In the genomic region with DNA sequence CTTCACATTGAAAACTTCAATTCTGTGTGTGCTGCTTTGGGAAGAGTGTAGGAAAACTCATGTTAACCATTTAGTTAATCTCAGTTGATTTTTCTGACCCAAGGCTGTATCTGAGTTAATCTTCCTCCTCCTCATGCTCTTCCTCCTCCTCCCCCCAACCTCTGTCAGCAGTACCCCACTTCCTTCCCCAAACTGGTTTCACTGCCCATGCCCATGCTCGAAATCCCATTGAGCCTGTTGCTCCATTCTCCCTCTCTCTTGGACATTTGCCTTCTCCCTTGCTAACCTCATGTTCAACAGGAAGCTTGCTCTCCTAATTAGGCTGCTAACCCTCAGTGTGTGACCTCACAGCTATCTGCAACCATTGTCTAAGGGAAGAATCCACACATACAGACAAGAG, we compare ENCODE assay signal across 17 mouse cellular contexts.
"Had no signal": no experiment of that assay in that cellular context is flagged by ENCODE, and none has a peak within 500 bp of the region (broad histone marks: within the 10 kb centered on the region; RNA-seq: fewer than 3 reads in every experiment).

No protein-coding gene starts in this region.

- DNase-seq: gastrocnemius, adult 2 months; gastrocnemius, postnatal 10 days; gastrocnemius, postnatal 25 days; heart, adult 11 months; heart, adult 2 months; heart, postnatal 14 days; heart, postnatal 36 days; kidney, adult 11 months; kidney, adult 2 months; kidney, adult 9 months; kidney, postnatal 14 days; kidney, postnatal 36 days; layer of hippocampus, adult 9-11 months; layer of hippocampus, postnatal 36 days; liver had no signal

- ATAC-seq: hindbrain, postnatal 0 days; intestine, embryonic 16.5 days had no signal
